Mouse (Mus musculus) megakaryocyte progenitor cell, adult 5-6 weeks (primary cell): Measurements from ENCODE around the gene Vmo1. TPM values are rescaled to one million over a fixed set of nuclear protein-coding genes. Genes with fewer than 3 reads are reported as not detected.
"Not testable (repeated sequence)": the region's sequence is repeated elsewhere in the genome, so short reads cannot be mapped to it uniquely, and the experiment has no call there.

Source experiments
- ATAC-seq: replicated peaks from 2 replicates; pipeline ENCODE4 v1.8.0; 2016; ENCODE audit warnings: mild to moderate bottlenecking, moderate TSS enrichment, inconsistent platforms; ENCODE audit not compliant: poor library complexity
- total RNA-seq, 2 experiments: library from RNA; stranded (forward) in 1 of 2; stranded (reverse) in 1 of 2; fragments of 157-497, 149-512 nt in 1 of 2; fragments of 200-1000 nt in 1 of 2; gene quantifications; 2 replicates each; pipeline versions ENCODE4 v1.2.3 to v1.2.4; 2015 to 2017

The Vmo1 gene
- total RNA-seq, 2 experiments from 2014 or later = not detected

DNA sequence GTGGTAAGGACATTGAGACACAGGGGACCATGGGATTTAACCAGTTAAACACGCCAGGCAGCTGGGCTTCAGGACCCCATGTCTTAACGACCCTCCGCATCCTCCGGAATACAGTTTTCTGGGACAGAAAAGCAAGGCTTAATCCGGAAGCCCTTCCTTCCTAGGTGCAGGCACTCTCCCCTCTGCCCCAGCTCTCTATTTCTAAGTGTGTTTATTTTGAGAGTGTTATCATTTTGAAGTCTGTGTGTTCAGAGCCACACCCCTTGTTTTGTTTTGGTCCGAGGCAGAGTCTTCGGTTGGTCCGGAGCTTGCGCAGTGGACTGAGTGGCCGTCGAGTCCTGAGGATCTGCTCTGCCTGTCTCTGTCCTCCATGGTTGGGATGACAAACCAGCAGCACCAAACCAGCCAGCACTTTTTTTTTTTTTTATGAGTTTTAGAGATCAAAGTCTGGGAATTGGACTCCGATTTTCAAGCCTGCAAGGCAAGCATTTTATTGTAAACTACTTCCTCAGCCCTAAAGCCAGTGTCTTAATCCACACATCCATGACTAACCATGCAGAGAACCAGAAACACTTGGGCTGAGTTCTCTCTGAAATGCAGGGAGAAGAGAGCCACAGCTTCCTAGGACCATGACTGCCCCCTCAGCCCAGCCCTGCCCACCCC, 39.4 kb downstream of the Vmo1 start:
- no peak for ATAC-seq

DNA sequence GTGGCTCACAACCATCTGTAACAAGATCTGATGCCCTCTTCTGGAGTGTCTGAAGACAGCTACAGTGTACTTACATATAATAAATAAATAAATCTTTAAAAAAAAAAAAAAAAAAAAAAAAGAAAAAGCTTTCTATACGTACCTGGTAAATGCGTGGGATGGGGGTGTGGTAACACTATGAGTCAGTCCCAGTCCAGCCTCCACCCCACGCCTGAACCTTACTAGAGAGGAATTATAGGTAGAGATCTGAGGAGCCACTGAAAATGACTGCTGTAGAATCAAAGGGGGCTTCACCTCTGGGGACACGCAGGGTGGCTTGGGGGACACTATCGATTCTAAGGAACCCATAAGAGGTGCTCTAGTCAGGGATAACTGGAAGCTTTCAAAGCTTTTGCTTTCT, 41.1 kb downstream of the Vmo1 start:
- ATAC-seq = not testable (repeated sequence)

DNA sequence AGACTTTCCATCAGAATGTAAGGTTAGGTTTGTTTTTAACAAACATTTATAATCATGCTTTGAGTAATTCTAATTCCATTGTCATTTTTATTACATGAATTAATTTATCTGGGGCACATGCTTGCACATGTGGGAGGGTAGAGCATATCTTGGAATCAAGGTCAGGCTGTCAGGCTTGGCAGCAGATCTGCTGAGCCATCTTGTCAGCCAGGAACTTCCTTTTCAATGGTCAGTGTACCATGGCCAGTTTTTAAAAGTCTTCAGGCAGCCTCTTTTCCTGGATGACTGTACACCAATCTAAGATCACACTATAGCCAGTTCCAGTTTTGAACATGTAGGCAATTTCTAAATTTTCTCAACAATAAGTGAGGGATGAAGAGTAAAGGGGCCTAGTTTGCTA, 41.7 kb downstream of the Vmo1 start:
- ATAC-seq = no peak

DNA sequence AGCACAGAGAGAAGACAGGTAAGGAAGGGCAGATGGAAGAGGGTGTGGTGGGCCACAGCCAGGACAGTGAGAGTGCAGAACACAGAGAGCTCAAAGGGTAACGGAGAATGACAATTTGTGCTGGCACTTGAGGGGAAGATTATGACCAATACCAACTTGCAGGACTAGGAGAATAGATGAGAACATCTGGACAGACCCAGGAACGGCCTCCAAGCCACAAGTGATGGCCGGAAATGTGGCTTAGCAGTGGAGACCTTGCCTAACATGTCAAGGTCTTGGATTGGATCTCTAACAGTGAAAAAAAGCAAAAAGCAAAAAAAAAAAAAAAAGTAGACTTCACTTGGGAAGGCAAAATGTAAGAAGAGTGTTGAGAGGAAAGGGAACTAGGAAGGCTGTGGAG, 44.7 kb downstream of the Vmo1 start:
- ATAC-seq = no peak

DNA sequence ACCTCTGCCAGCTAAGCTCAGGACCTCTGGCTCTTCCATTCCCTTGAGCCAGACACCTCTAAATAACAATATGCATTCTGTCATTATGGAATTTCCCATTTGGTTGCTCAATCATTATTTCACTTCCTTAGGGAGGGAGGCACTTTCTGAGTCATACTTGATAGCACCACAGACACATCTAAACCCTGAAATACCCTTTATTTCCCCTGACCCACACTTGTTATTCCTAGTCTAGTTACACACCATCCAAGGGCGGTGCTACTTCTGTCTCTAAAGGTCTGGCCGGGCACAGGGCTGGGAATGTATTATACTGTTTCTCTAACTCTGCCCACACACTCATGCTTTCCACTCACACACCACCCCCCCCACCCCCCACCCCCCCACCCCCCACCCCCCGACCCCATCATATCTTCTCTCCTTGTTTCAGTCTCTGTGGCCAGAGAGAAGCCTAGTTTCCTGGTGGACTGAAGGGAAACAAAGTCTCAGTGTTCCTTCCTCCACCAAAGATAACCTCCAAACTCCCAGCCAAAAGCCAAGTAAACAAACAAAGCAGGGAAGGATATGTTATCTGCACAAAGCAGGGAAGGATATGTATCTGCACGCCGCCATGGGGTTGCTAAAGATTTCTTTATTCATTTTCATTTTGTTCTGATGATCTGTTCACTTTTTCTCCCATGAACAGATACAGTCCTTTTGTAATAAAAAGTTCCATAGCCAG, 46.4 kb downstream of the Vmo1 start:
- ATAC-seq = no peak

DNA sequence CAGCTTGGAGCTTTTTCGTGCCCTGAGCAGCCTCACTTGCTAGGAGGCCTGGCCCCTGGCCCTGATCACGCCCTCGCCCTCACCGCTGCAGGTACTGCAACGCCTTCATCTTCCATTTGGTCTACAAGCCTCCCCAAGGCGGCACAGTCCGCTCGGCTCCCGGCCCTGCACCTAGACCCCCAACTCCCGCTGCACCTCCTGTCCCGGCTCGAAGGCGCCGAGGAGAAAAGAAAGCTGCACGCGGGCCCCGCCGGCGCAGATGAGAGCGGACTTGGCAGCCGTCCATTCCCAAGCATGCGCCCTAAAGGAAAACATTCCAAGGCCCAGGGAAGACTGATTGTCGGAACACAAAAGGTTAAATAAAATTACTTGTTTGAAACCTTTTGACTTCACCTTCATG, 48.6 kb downstream of the Vmo1 start:
- ATAC-seq = no peak

DNA sequence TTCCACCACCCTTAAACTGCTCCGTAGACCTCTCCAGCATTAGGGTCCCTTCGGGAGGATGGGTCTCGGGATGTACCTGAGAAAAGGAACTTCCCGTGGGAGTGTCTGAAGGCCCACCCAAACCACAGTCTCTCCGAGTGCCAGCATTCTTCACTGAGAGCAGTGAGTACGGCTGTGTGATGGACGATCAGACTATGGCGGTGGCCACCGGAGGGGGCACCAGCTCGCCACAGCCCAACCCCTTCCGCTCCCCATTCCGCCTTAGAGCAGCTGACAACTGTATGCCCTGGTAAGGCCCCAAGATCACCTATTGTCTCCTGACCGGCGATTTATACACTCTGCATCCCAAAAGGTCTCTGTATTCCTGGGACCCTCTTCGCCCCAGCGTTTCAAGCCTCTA, 49.2 kb downstream of the Vmo1 start:
- no peak for ATAC-seq

DNA sequence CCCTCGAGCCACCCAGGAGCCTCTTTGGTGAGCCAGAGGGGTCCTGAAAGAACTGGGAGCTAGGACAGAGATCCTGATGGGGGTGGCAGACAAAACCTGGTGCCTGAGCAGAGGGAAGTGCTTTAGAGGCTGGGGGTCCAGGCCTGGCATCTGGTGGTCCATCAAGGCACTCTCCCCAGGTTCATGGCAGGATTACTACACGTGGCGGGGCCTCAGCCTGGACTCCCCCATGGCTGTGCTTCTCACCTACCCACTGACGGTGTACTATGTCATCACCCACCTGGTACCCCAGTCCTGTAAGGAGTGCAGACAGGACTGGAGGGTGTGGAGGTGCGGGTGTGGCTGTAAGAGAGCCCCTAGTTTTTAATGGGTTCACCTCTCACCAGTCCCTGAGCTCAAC, 50.4 kb downstream of the Vmo1 start:
- ATAC-seq = no peak

Other genes with a start within 250 kb of the Vmo1 start
- gene Alox12e, start 192.0 kb downstream of the Vmo1 start, total RNA-seq (2015) = 0.39 TPM in 1 of 2 replicates, not detected in the other
- not detected in 2 replicates for gene Alox12e, start 192.0 kb downstream of the Vmo1 start, total RNA-seq (2017)
- gene Alox15, start 162.6 kb downstream of the Vmo1 start, total RNA-seq (2015) = 1.4 and 1.6 TPM in 2 replicates
- gene Alox15, start 162.6 kb downstream of the Vmo1 start, total RNA-seq (2017) = 1.2 TPM in 2 replicates
- 27.1 and 28.4 TPM in 2 replicates for gene Pelp1, start 104.6 kb downstream of the Vmo1 start, total RNA-seq (2015)
- 9.5 and 16.8 TPM in 2 replicates for gene Pelp1, start 104.6 kb downstream of the Vmo1 start, total RNA-seq (2017)
- gene Arrb2, start 82.0 kb downstream of the Vmo1 start, total RNA-seq (2015) = 43.9 and 47.7 TPM in 2 replicates
- gene Arrb2, start 82.0 kb downstream of the Vmo1 start, total RNA-seq (2017) = 31.4 and 48.0 TPM in 2 replicates
- gene Med11, start 62.7 kb downstream of the Vmo1 start, total RNA-seq (2015) = 36.7 and 37.1 TPM in 2 replicates
- 37.0 and 40.2 TPM in 2 replicates for gene Med11, start 62.7 kb downstream of the Vmo1 start, total RNA-seq (2017)
- gene Zmynd15, start 55.2 kb downstream of the Vmo1 start, total RNA-seq (2015) = not detected in 2 replicates
- gene Zmynd15, start 55.2 kb downstream of the Vmo1 start, total RNA-seq (2017) = 0.25 TPM in 1 of 2 replicates, not detected in the other
- 0.29 and 0.67 TPM in 2 replicates for gene Cxcl16, start 54.6 kb downstream of the Vmo1 start, total RNA-seq (2015)
- 0.24 TPM in 1 of 2 replicates, not detected in the other for gene Cxcl16, start 54.6 kb downstream of the Vmo1 start, total RNA-seq (2017)
- gene Tm4sf5, start 9.4 kb downstream of the Vmo1 start, total RNA-seq (2015) = not detected in 2 replicates
- gene Tm4sf5, start 9.4 kb downstream of the Vmo1 start, total RNA-seq (2017) = not detected in 2 replicates
- not detected in 2 replicates for gene Gltpd2, start 4.6 kb upstream of the Vmo1 start, total RNA-seq (2015)
- gene Gltpd2, start 4.6 kb upstream of the Vmo1 start, total RNA-seq (2017) = not detected in 2 replicates
- 141 and 153 TPM in 2 replicates for gene Psmb6, start 10.8 kb upstream of the Vmo1 start, total RNA-seq (2015)
- gene Psmb6, start 10.8 kb upstream of the Vmo1 start, total RNA-seq (2017) = 272 and 309 TPM in 2 replicates
- gene Gm40193, start 18.3 kb upstream of the Vmo1 start, total RNA-seq (2015) = not detected in 2 replicates
- not detected in 2 replicates for gene Gm40193, start 18.3 kb upstream of the Vmo1 start, total RNA-seq (2017)
- gene Pld2, start 25.4 kb upstream of the Vmo1 start, total RNA-seq (2015) = 0.07 and 0.90 TPM in 2 replicates
- 0.25 and 0.81 TPM in 2 replicates for gene Pld2, start 25.4 kb upstream of the Vmo1 start, total RNA-seq (2017)
- gene Mink1, start 48.3 kb upstream of the Vmo1 start, total RNA-seq (2015) = 14.4 and 18.0 TPM in 2 replicates
- 12.5 and 16.5 TPM in 2 replicates for gene Mink1, start 48.3 kb upstream of the Vmo1 start, total RNA-seq (2017)
- not detected in 2 replicates for gene 4930544D05Rik, start 101.2 kb upstream of the Vmo1 start, total RNA-seq (2015)
- not detected in 2 replicates for gene 4930544D05Rik, start 101.2 kb upstream of the Vmo1 start, total RNA-seq (2017)
- not detected in 2 replicates for gene Chrne, start 104.6 kb upstream of the Vmo1 start, total RNA-seq (2015)
- 0.17 TPM in 1 of 2 replicates, not detected in the other for gene Chrne, start 104.6 kb upstream of the Vmo1 start, total RNA-seq (2017)
- 0.66 and 2.3 TPM in 2 replicates for gene Gp1ba, start 124.5 kb upstream of the Vmo1 start, total RNA-seq (2015)
- gene Gp1ba, start 124.5 kb upstream of the Vmo1 start, total RNA-seq (2017) = 0.08 and 0.20 TPM in 2 replicates
- gene Rnf167, start 132.6 kb upstream of the Vmo1 start, total RNA-seq (2015) = 39.3 and 44.8 TPM in 2 replicates
- gene Rnf167, start 132.6 kb upstream of the Vmo1 start, total RNA-seq (2017) = 30.7 and 37.4 TPM in 2 replicates
- 59.5 and 73.9 TPM in 2 replicates for gene Slc25a11, start 132.9 kb upstream of the Vmo1 start, total RNA-seq (2015)
- 46.6 and 52.7 TPM in 2 replicates for gene Slc25a11, start 132.9 kb upstream of the Vmo1 start, total RNA-seq (2017)
- 1,057 and 1,218 TPM in 2 replicates for gene Pfn1, start 140.0 kb upstream of the Vmo1 start, total RNA-seq (2015)
- gene Pfn1, start 140.0 kb upstream of the Vmo1 start, total RNA-seq (2017) = 491 and 574 TPM in 2 replicates
- gene Eno3, start 142.6 kb upstream of the Vmo1 start, total RNA-seq (2015) = 4.1 and 6.2 TPM in 2 replicates
- 7.2 and 9.5 TPM in 2 replicates for gene Eno3, start 142.6 kb upstream of the Vmo1 start, total RNA-seq (2017)
- gene Spag7, start 154.8 kb upstream of the Vmo1 start, total RNA-seq (2015) = 102 and 109 TPM in 2 replicates
- 68.6 and 71.8 TPM in 2 replicates for gene Spag7, start 154.8 kb upstream of the Vmo1 start, total RNA-seq (2017)
- 9.1 and 9.2 TPM in 2 replicates for gene Camta2, start 173.5 kb upstream of the Vmo1 start, total RNA-seq (2015)
- 2.0 and 5.1 TPM in 2 replicates for gene Camta2, start 173.5 kb upstream of the Vmo1 start, total RNA-seq (2017)
- 0.20 TPM in 1 of 2 replicates, not detected in the other for gene Inca1, start 185.5 kb upstream of the Vmo1 start, total RNA-seq (2015)
- gene Inca1, start 185.5 kb upstream of the Vmo1 start, total RNA-seq (2017) = 0.50 TPM in 1 of 2 replicates, not detected in the other
- gene Kif1c, start 185.9 kb upstream of the Vmo1 start, total RNA-seq (2015) = 1.6 and 2.0 TPM in 2 replicates
- 4.6 and 5.9 TPM in 2 replicates for gene Kif1c, start 185.9 kb upstream of the Vmo1 start, total RNA-seq (2017)
- gene Zfp3, start 249.6 kb upstream of the Vmo1 start, total RNA-seq (2015) = 1.3 and 2.1 TPM in 2 replicates
- gene Zfp3, start 249.6 kb upstream of the Vmo1 start, total RNA-seq (2017) = 1.9 and 2.7 TPM in 2 replicates